Mouse (Mus musculus) gastrocnemius, postnatal 10 days (tissue): Measurements from ENCODE around the gene Stat4. TPM values are rescaled to one million over a fixed set of nuclear protein-coding genes. Genes with fewer than 3 reads are reported as not detected.
A peak's percentile ranks its signal among the peaks of the same experiment; 100 is the strongest.
"Not testable (repeated sequence)": the region's sequence is repeated elsewhere in the genome, so short reads cannot be mapped to it uniquely, and the experiment has no call there.

Source experiments
- DNase-seq: peaks from one replicate; pipeline ENCODE4 v3.0.0; 2021; ENCODE audit warnings: mixed read lengths
- total RNA-seq, 2 experiments: library from RNA; stranded (reverse); gene quantifications; 2 replicates each; pipeline ENCODE4 v1.2.3; 2021

Stat4 gene
- total RNA-seq, 2 experiments from 2014 or later, result 0.12 to 0.43 TPM

- no peak for DNase-seq
Measured at GRCm38 (mm10) chr1:52034816-52035752, 48.1 kb downstream of the Stat4 start.

- DNase-seq, result peak; percentile 15
Measured at GRCm38 (mm10) chr1:52039151-52039550, 52.2 kb downstream of the Stat4 start.

GRCm38 (mm10) chr1:52039626-52040025 is 52.7 kb downstream of the Stat4 start:
- DNase-seq, result no peak

DNA sequence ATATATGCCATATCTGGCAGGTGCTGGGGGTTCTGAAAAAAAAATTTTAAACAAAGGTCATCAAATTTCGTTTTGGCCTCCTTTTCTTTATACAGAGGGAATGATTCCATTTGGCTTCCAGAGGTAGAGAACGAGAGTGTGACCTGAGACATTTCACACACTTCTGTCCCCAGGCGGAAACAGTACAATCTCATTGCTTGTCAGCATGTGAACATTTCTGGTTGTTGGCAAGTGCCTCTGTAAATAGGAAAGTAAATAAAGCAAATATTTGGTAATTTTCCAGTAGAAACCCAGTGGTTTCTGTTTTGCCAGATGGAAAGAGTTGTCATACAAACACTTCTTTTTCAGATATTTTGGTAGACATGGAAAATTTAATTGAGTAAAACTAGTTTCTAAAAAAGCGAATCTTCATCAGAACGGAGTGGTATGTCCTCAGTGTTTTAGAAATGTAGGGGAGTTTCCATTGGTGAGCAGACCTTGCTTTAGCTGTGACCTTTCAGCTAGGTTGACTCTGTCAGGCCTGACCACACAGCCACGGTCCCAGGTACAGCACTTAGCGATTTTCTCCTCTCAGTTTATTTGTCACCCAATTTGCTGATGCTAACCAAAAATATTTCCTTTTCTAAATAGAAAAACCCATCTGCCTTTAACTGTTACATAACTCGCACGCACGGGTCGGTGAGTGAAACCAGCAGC is 53.6 kb downstream of the Stat4 start:
- no peak for DNase-seq

GRCm38 (mm10) chr1:52043191-52043590 is 56.2 kb downstream of the Stat4 start:
- no peak for DNase-seq

DNA sequence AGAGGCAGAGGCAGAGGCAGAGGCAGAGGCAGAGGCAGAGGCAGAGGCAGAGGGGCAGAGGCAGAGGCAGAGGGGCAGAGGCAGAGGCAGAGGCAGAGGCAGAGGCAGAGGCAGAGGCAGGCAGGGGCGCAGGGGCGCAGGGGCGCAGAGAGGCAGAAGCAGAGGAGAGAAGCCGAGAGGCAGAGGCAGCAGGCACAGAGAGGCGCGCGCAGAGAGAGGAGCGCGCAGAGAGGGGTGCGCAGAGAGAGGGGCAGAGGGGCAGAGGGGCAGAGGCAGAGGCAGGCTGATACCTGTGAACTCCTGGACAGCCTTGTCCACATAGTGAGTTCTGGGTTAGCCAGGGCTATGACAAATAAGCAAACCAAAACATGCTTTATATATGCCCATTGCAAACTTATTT is 59.9 kb downstream of the Stat4 start:
- DNase-seq, result not testable (repeated sequence)

- DNase-seq, result no peak
Measured at GRCm38 (mm10) chr1:52048711-52049110, 61.8 kb downstream of the Stat4 start.

DNA sequence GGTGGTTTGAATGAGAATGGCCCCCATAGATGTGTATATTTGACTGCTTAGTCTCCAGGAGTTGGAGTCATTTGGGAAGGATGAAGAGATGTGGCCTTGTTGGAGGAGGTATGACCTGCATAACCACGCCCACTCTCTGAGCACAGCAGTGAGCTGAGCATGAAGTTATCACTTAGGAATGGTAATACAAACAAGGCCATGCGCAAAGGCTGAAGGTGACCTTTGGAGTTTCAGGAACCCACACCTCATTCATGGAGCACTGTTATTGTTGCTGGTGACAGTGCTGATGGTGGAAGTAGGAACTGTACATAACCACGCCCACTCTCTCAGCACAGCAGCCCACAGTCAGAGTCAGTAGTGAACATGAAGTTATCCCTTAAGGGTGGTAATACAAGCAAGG is 62.9 kb downstream of the Stat4 start:
- no peak for DNase-seq

DNA sequence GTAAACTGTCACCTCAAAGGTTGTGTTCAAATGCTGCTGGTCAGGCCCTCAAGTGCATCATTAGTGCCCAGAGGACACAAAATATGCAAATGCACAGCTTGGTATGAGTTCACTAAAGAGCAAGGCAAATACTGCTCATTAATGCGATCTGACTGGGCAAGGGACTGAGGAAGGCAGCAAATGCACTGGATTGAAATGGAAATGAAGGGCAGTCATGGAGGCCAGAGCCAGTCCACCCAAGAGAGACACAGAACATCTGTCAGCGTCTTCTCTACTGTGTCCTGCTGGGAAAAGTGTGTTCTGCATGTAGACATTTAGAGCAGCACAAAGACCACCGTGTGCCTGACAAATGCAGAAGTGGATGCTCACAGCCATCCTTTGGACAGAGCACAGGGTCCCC is 64.6 kb downstream of the Stat4 start:
- DNase-seq, result no peak

DNA sequence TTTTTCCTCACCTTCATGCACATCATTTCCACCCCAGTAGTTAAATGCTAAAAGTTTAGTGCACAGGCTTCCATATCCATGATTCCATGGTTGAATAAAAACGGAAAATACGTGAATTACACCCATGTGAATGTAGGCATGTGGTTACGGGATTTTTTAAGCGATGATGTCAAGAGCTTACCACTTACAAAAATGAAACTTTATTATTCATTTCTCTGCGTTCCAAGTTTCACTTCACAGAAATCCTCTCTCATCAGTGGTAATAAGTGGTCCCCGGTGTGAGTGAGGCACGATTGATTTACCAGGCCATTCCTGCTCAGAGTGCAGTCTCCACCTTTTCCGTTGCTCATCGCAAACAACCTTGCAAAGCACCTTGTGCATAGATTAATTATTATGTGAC is 66.0 kb downstream of the Stat4 start:
- no peak for DNase-seq

GRCm38 (mm10) chr1:52055947-52056346 is 69.0 kb downstream of the Stat4 start:
- no peak for DNase-seq

- no peak for DNase-seq
Measured at GRCm38 (mm10) chr1:52057153-52057552, 70.2 kb downstream of the Stat4 start.

- no peak for DNase-seq
Measured at GRCm38 (mm10) chr1:52066276-52066675, 79.3 kb downstream of the Stat4 start.

GRCm38 (mm10) chr1:52066694-52067093 is 79.7 kb downstream of the Stat4 start:
- no peak for DNase-seq

DNA sequence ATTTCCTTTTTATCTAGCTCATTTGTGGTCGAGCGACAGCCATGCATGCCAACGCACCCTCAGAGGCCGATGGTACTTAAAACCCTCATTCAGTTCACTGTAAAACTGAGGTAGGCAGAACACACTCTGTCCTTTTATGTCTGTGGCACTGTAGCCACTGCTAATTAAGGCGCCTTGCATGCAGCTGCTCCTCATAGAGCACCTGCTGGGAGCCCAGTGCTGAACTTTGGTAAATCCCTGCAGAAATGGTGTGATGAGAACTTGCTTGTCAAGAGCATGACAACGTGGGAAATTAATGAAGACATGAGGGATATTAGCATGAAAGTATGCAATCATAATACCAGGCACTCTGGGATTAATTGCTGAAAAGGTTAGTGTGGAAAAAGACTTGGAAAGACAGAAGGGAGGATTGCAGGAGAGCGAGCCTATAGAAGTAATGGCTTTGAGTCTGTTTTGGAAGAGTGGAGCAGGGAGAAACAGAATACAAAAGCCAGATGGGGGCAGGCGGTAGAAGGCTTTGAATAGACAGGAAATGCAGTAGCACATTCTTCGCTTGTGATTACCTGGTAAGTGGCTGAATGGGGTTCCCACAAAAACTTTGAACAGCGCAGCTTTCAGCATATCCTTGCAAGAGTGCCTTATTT is 92.9 kb downstream of the Stat4 start:
- DNase-seq, result no peak

DNA sequence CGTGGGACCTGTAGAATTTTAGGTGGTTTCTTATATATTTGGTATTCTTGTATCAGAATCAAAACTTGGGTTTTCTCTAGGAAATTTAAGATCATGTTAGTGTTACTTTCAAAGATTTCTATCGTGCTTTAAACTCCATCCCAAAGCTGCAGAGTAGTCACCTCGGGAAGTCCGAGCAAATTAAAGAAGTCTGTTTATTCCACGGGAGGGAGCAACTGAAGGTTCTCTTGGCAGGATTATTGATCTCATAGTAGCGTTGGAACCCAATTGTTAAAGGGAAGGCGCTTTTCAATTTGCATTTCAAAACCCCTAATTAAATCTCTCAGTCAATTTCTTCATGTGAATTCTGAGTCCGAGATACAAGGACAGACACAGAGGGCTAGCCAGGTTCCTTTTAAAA is 93.4 kb downstream of the Stat4 start:
- DNase-seq, result no peak

GRCm38 (mm10) chr1:52086236-52086635 is 99.3 kb downstream of the Stat4 start:
- DNase-seq, result no peak

DNA sequence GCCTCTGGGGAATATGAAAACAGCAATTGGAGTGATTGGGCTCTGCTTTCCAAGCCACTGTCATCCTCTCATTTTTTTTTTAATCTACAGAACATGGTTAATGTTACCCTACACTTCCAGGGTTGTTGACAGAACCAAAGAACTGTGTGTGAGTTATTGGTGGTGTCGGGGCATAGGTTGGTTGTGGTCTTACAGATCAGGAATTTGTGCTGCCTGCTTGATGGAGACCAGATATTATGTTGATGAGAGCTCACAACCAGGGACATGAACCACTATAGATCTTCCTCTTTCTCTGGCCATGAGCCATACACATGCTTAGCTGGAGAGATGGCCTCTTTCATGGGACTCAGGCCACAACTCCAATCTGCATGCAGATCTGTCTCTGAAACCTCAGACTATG is 100.2 kb downstream of the Stat4 start:
- DNase-seq, result no peak

GRCm38 (mm10) chr1:52088634-52089033 is 101.7 kb downstream of the Stat4 start:
- no peak for DNase-seq

DNA sequence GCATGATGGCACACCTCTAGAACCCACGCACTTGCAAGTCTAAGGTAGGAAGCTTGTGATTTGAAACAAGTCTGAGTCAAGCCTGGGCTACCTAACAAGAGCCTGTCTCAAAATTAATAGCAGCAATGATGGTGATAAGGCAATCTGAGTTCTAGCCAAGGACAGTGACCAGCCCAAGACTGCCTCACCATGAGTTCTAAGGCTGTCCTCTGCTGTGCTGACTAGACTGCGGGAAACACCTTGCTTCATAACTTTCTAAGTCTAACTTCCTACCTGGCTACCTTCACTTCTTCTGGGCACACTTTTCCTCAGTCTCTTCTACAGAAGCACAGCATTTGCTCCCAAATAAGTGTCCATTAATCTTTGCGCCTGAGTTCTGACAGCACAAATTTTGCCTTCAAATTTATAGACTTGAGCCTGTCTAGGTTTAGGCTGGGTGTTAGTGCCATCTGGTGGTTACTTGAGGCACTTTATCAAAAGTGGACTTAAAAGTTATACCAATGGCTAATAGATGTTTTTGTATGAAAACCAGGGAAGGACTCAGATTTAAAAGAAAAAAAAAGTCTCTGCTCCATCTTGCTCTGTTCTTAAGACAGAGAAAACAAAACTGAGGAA is 111.8 kb downstream of the Stat4 start:
- DNase-seq, result peak; percentile 14

- DNase-seq, result no peak
Measured at GRCm38 (mm10) chr1:52100496-52100895, 113.5 kb downstream of the Stat4 start.

GRCm38 (mm10) chr1:52102795-52103194 is 115.8 kb downstream of the Stat4 start:
- no peak for DNase-seq

GRCm38 (mm10) chr1:52107206-52107605 is 120.3 kb downstream of the Stat4 start:
- DNase-seq, result no peak
